Mouse (Mus musculus) kidney, adult 18-20 months (tissue): Measurements from ENCODE around the gene Scn1b.

Experiments used
- DNase-seq: peaks from one replicate; pipeline ENCODE4 v3.0.0; 2021

Scn1b gene

GRCm38 (mm10) chr7:31114646-31115045 is 12.2 kb downstream of the Scn1b start:
- DNase-seq, result peak; percentile 80

- DNase-seq, result peak; percentile 70
These were observed 13.0 kb downstream of the Scn1b start for GRCm38 (mm10) chr7:31113800-31114199.

- no peak for DNase-seq
These were observed 14.8 kb downstream of the Scn1b start for GRCm38 (mm10) chr7:31112036-31112435.

GRCm38 (mm10) chr7:31110861-31111385 is 15.9 kb downstream of the Scn1b start:
- DNase-seq, result no peak

GRCm38 (mm10) chr7:31109796-31110195 is 17.0 kb downstream of the Scn1b start:
- no peak for DNase-seq

- peak; percentile 80 for DNase-seq
These were observed 17.7 kb downstream of the Scn1b start for GRCm38 (mm10) chr7:31109091-31109490.

GRCm38 (mm10) chr7:31107781-31108180 is 19.0 kb downstream of the Scn1b start:
- DNase-seq, result peak; percentile 74

- no peak for DNase-seq
These were observed 20.6 kb downstream of the Scn1b start for GRCm38 (mm10) chr7:31106166-31106565.

- peak; percentile 77 for DNase-seq
These were observed 21.6 kb downstream of the Scn1b start for GRCm38 (mm10) chr7:31105061-31105768.

- no peak for DNase-seq
These were observed 26.0 kb downstream of the Scn1b start for GRCm38 (mm10) chr7:31100786-31101185.

GRCm38 (mm10) chr7:31099612-31099982 is 27.2 kb downstream of the Scn1b start:
- no peak for DNase-seq

GRCm38 (mm10) chr7:31098697-31099611 is 27.8 kb downstream of the Scn1b start:
- DNase-seq, result peak; percentile 49

- DNase-seq, result peak; percentile 90
These were observed 29.1 kb downstream of the Scn1b start for GRCm38 (mm10) chr7:31097583-31098248.

GRCm38 (mm10) chr7:31096892-31097564 is 29.8 kb downstream of the Scn1b start:
- no peak for DNase-seq

GRCm38 (mm10) chr7:31094774-31095501 is 31.9 kb downstream of the Scn1b start:
- DNase-seq, result no peak

GRCm38 (mm10) chr7:31089721-31090120 is 37.1 kb downstream of the Scn1b start:
- no peak for DNase-seq

- DNase-seq, result no peak
These were observed 38.6 kb downstream of the Scn1b start for GRCm38 (mm10) chr7:31088206-31088605.

- DNase-seq, result no peak
These were observed 39.5 kb downstream of the Scn1b start for GRCm38 (mm10) chr7:31087262-31087661.

- no peak for DNase-seq
These were observed 40.5 kb downstream of the Scn1b start for GRCm38 (mm10) chr7:31086175-31086755.

GRCm38 (mm10) chr7:31085171-31085570 is 41.6 kb downstream of the Scn1b start:
- peak; percentile 30 for DNase-seq

GRCm38 (mm10) chr7:31084140-31084539 is 42.7 kb downstream of the Scn1b start:
- DNase-seq, result no peak
